Mouse (Mus musculus): ENCODE measurements around the gene Krt73. TPM values are rescaled to one million over a fixed set of nuclear protein-coding genes. Genes with fewer than 3 reads are reported as not detected.

Krt73 gene
- polyA plus RNA-seq, 1 experiment: not detected

GRCm38 (mm10) chr15:101803052-101803822, 1.1 kb upstream of the Krt73 start:
- no peaks in the 10 kb centered on the region for H3K27me3 ChIP-seq (ENCODE audit: control insufficient read depth)
- no peaks in the 10 kb centered on the region for H3K9me3 ChIP-seq (ENCODE audit: control insufficient read depth, low read length)
- TF ChIP-seq TAL1 (IDR thresholded peaks at IDR 0.05; ENCODE audit: low read length) (no peak), GATA1 (IDR thresholded peaks at IDR 0.05; ENCODE audit: low read length) (no peak)
- no peaks in the 10 kb centered on the region for H3K36me3 ChIP-seq (ENCODE audit: control insufficient read depth)
- H3K4me1 ChIP-seq (ENCODE audit: control insufficient read depth): no peaks in the 10 kb centered on the region
- H3K4me3 ChIP-seq (replicated peaks): no peak overlapping the region

- TF ChIP-seq GATA1 (IDR thresholded peaks at IDR 0.05; ENCODE audit: low read length) (no peak), TAL1 (IDR thresholded peaks at IDR 0.05; ENCODE audit: low read length) (no peak)
- Histone ChIP-seq H3K36me3 (ENCODE audit: control insufficient read depth) (no peaks in the 10 kb centered on the region), H3K4me3 (replicated peaks) (no peak overlapping the region), H3K9me3 (ENCODE audit: control insufficient read depth, low read length) (no peaks in the 10 kb centered on the region), H3K4me1 (ENCODE audit: control insufficient read depth) (no peaks in the 10 kb centered on the region), H3K27me3 (ENCODE audit: control insufficient read depth) (no peaks in the 10 kb centered on the region)
These were observed 11.3 kb downstream of the Krt73 start for GRCm38 (mm10) chr15:101790867-101791266.

GRCm38 (mm10) chr15:101786360-101786759, 15.8 kb downstream of the Krt73 start, which contains the start of gene Krt72:
Gene Krt72 (minus strand): TSS chr15:101786460.
- Histone ChIP-seq H3K36me3 (ENCODE audit: control insufficient read depth) (no peaks in the 10 kb centered on the region), H3K4me3 (replicated peaks) (no peak within 1 kb of the TSS), H3K27me3 (ENCODE audit: control insufficient read depth) (no peaks in the 10 kb centered on the region), H3K4me1 (ENCODE audit: control insufficient read depth) (no peaks in the 10 kb centered on the region), H3K9me3 (ENCODE audit: control insufficient read depth, low read length) (no peaks in the 10 kb centered on the region)
- no peak for TF ChIP-seq TAL1 (IDR thresholded peaks at IDR 0.05; ENCODE audit: low read length)
- no peak for TF ChIP-seq GATA1 (IDR thresholded peaks at IDR 0.05; ENCODE audit: low read length)

GRCm38 (mm10) chr15:101773420-101773819, 28.7 kb downstream of the Krt73 start:
- Histone ChIP-seq H3K4me1 (ENCODE audit: control insufficient read depth) (no peaks in the 10 kb centered on the region), H3K4me3 (replicated peaks) (no peak overlapping the region)
- no peak for TF ChIP-seq TAL1 (IDR thresholded peaks at IDR 0.05; ENCODE audit: low read length)
- TF ChIP-seq GATA1 (IDR thresholded peaks at IDR 0.05; ENCODE audit: low read length): no peak

GRCm38 (mm10) chr15:101772711-101773081, 29.4 kb downstream of the Krt73 start:
- H3K9me3 ChIP-seq (ENCODE audit: control insufficient read depth, low read length): no peaks in the 10 kb centered on the region

More at GRCm38 (mm10) chr15:101773420-101773819, 28.7 kb downstream of the Krt73 start:
- no peaks in the 10 kb centered on the region for H3K9me3 ChIP-seq (ENCODE audit: control insufficient read depth, low read length)
- no peaks in the 10 kb centered on the region for H3K36me3 ChIP-seq (ENCODE audit: control insufficient read depth)
- no peaks in the 10 kb centered on the region for H3K27me3 ChIP-seq (ENCODE audit: control insufficient read depth)

GRCm38 (mm10) chr15:101772080-101772710, 30.0 kb downstream of the Krt73 start:
- Histone ChIP-seq H3K27me3 (ENCODE audit: control insufficient read depth) (no peaks in the 10 kb centered on the region), H3K4me3 (replicated peaks) (no peak overlapping the region), H3K4me1 (ENCODE audit: control insufficient read depth) (no peaks in the 10 kb centered on the region), H3K36me3 (ENCODE audit: control insufficient read depth) (no peaks in the 10 kb centered on the region), H3K9me3 (ENCODE audit: control insufficient read depth, low read length) (no peaks in the 10 kb centered on the region)
- TF ChIP-seq GATA1 (IDR thresholded peaks at IDR 0.05; ENCODE audit: low read length): no peak
- no peak for TF ChIP-seq TAL1 (IDR thresholded peaks at IDR 0.05; ENCODE audit: low read length)

More at GRCm38 (mm10) chr15:101772711-101773081, 29.4 kb downstream of the Krt73 start:
- Histone ChIP-seq H3K4me1 (ENCODE audit: control insufficient read depth) (no peaks in the 10 kb centered on the region), H3K36me3 (ENCODE audit: control insufficient read depth) (no peaks in the 10 kb centered on the region), H3K4me3 (replicated peaks) (no peak overlapping the region), H3K27me3 (ENCODE audit: control insufficient read depth) (no peaks in the 10 kb centered on the region)
- TF ChIP-seq GATA1 (IDR thresholded peaks at IDR 0.05; ENCODE audit: low read length) (no peak), TAL1 (IDR thresholded peaks at IDR 0.05; ENCODE audit: low read length) (no peak)

GRCm38 (mm10) chr15:101770226-101770625, 31.9 kb downstream of the Krt73 start:
- no peaks in the 10 kb centered on the region for H3K4me1 ChIP-seq (ENCODE audit: control insufficient read depth)
- no peak for TF ChIP-seq GATA1 (IDR thresholded peaks at IDR 0.05; ENCODE audit: low read length)

More at GRCm38 (mm10) chr15:101770226-101770625, 31.9 kb downstream of the Krt73 start:
- H3K4me3 ChIP-seq (replicated peaks): no peak overlapping the region
- H3K9me3 ChIP-seq (ENCODE audit: control insufficient read depth, low read length): no peaks in the 10 kb centered on the region
- no peaks in the 10 kb centered on the region for H3K36me3 ChIP-seq (ENCODE audit: control insufficient read depth)
- H3K27me3 ChIP-seq (ENCODE audit: control insufficient read depth): no peaks in the 10 kb centered on the region

Other genes starting within 250 kb of the Krt73 start
- gene Krt90, start 239.4 kb downstream of the Krt73 start, polyA plus RNA-seq (2012): not detected in 2 replicates
- gene Krt75, start 228.4 kb downstream of the Krt73 start, polyA plus RNA-seq (2012): not detected in 2 replicates
- gene Gm5414, start 174.2 kb downstream of the Krt73 start, polyA plus RNA-seq (2012): not detected in 2 replicates
- gene Gm5478, start 155.0 kb downstream of the Krt73 start, polyA plus RNA-seq (2012): not detected in 2 replicates
- gene Krt6b, start 122.1 kb downstream of the Krt73 start, polyA plus RNA-seq (2012): not detected in 2 replicates
- not detected in 2 replicates for gene Krt6a, start 108.0 kb downstream of the Krt73 start, polyA plus RNA-seq (2012)
- not detected in 2 replicates for gene Krt5, start 89.4 kb downstream of the Krt73 start, polyA plus RNA-seq (2012)
- not detected in 2 replicates for gene Krt71, start 59.2 kb downstream of the Krt73 start, polyA plus RNA-seq (2012)
- not detected in 2 replicates for gene Krt72, start 15.9 kb downstream of the Krt73 start, polyA plus RNA-seq (2012)
- not detected in 2 replicates for gene Krt2, start 15.8 kb upstream of the Krt73 start, polyA plus RNA-seq (2012)
- gene Krt1, start 48.4 kb upstream of the Krt73 start, polyA plus RNA-seq (2012): not detected in 2 replicates
- gene Krt77, start 67.4 kb upstream of the Krt73 start, polyA plus RNA-seq (2012): not detected in 2 replicates
- not detected in 2 replicates for gene Krt76, start 90.6 kb upstream of the Krt73 start, polyA plus RNA-seq (2012)
- gene Krt4, start 122.4 kb upstream of the Krt73 start, polyA plus RNA-seq (2012): not detected in 2 replicates
- gene Krt79, start 138.0 kb upstream of the Krt73 start, polyA plus RNA-seq (2012): not detected in 2 replicates
- 0.01 TPM in 1 of 2 replicates, not detected in the other for gene Krt78, start 151.9 kb upstream of the Krt73 start, polyA plus RNA-seq (2012)
- 0.06 and 0.07 TPM in 2 replicates for gene Krt8, start 202.1 kb upstream of the Krt73 start, polyA plus RNA-seq (2012)
- gene Krt18, start 225.8 kb upstream of the Krt73 start, polyA plus RNA-seq (2012): 0.13 TPM in 1 of 2 replicates, not detected in the other

All from erythroblast, embryonic 14.5 days (primary cell).